Mouse (Mus musculus) heart, postnatal 14 days (tissue): ENCODE measurements around the gene Jkamp. TPM values are rescaled to one million over a fixed set of nuclear protein-coding genes. Genes with fewer than 3 reads are reported as not detected.
"Not testable (repeated sequence)": the region's sequence is repeated elsewhere in the genome, so short reads cannot be mapped to it uniquely, and the experiment has no call there.

Source experiments
- DNase-seq, 2 experiments: peaks; one replicate each; pipeline ENCODE4 v3.0.0; 2021 to 2022
- intact Hi-C: fragments of 180-260 bp; cut with DNase I; formaldehyde crosslinking; loops from one replicate; pipeline ENCODE4 v1.15.1; 2025
- long read RNA-seq, 2 experiments: library from polyadenylated mRNA; stranded (forward); transcript quantifications; one replicate each; pipeline ENCODE4 v2.0.0; 2021
- total RNA-seq, 2 experiments: library from RNA; stranded (reverse); gene quantifications; 2 replicates each; pipeline ENCODE4 v1.2.3; 2021

The Jkamp gene
- total RNA-seq, result 10 to 100 TPM; 24.5 to 26.4 TPM
- long read RNA-seq, experiment 1, transcript Jkamp-202 (7 exons, 1,874 nt), result minor isoform, 14 of 57 reads
- long read RNA-seq, experiment 1, transcript Jkamp-201 (7 exons, 1,292 nt), result major isoform, 37 of 57 reads
- long read RNA-seq, experiment 1, partial matches to known transcripts, result 2 of 57 reads
- long read RNA-seq, experiment 1, other reads (novel, unspliced or antisense), result 4 of 57 reads
- long read RNA-seq, experiment 2, transcript Jkamp-201 (7 exons, 1,292 nt), result major isoform, 33 of 51 reads
- long read RNA-seq, experiment 2, transcript Jkamp-202 (7 exons, 1,874 nt), result minor isoform, 14 of 51 reads
- long read RNA-seq, experiment 2, partial matches to known transcripts, result 2 of 51 reads
- long read RNA-seq, experiment 2, other reads (novel, unspliced or antisense), result 2 of 51 reads

DNA sequence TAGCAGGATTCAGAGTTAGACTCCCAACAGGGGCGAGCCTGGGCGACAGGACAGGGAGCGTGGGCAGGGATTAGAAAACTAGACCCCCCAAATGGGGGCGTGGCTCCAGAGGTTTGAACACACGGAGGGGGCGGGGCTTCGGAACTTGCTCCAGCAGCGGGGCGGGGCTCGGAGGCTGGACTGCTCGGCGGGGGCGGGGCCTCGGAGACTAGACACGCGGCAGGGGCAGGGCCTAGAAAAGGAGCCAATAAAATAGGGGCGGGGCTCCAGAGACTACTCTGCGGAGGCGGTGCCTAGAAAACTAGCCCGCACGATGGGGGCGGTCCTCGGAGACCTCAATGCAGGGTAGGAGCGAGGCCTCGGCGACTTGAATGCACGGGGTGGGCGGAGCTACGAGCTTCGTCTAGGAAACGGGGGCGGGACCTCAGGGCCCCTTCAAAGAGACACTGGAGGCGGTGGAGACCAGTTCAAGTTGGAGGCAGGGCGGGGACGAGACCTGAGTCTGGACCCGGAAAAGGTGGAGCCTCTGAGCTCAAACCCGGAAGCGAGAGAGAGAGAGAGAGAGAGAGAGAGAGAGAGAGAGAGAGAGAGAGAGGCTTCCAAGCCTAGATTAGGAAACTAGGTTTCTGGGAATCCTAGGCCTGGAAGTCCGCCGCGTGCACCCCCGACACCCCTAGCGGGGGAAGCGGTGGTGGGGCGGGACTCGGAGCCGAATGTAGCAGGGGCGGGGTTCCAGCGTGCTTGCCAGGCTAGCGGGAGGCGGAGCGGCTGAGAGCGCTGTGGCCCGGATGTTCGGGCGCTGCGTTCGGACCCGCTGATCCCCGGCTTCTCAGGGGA is at the start of gene Jkamp, which contains the start of gene L3hypdh:
Gene Jkamp (plus strand): TSS at position 261 of the 837 bp plus-strand sequence.
Gene L3hypdh (minus strand): TSS at position 111 of the 837 bp plus-strand sequence.
- intact Hi-C loops, result loop anchor here (10.0 kb wide), 1 partner anchor 449 kb away; the partner anchor contains the start of gene Pcnx4
- peak; percentile 99 to 100 for DNase-seq

DNA sequence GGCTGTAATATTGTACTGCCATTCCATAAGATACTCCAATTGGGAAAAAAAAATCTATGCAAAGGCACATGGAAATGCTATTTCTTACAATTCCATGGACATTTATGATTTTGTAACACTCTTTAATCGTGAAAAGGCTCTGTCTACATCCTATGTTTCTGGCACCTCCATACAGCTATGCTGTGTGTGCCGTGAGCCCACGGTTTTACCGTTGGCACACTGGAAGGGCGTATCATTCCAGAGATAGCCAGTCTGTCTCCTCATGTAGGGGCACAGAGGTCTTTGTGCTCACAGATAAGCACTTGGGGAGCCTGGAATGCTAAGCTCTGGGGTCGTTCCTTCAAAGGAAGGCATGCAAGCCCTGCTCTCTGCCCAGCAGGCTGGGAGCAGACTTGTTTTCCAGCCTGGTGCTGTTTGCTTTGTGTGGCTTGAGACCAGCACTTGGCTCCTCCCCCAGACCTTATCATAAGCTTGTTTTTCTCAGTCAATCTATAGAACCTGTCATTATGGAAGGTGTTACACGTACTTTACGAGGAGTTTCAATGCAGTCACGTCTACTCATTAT is 49.2 kb upstream of the Jkamp start:
- no peak for DNase-seq
- intact Hi-C loops, result loop anchor here (5.0 kb wide), 1 partner anchor 59 kb away; no protein-coding TSS in a partner anchor

DNA sequence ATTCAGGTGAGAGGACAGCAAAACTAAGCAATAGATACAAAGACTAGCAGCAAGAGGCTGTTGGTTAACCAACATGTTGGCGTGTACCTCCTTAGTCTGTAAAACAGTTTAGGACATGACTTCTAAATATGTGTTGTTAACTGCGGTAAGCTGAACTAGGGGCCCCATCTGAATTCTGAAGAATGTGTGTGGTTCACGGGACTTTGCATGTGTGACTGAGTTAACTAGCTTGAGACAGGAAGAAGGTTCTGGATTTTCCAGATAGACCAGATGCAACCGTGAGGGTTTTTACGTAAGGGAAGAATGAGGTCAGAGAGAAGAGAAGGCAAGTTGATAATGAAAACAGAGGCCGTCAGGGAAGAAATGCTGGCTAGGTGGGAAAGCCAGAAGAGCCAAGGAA is 48.3 kb upstream of the Jkamp start:
- no peak for DNase-seq
- intact Hi-C loops, result loop anchor here (5.0 kb wide), 1 partner anchor 60 kb away; no protein-coding TSS in a partner anchor

DNA sequence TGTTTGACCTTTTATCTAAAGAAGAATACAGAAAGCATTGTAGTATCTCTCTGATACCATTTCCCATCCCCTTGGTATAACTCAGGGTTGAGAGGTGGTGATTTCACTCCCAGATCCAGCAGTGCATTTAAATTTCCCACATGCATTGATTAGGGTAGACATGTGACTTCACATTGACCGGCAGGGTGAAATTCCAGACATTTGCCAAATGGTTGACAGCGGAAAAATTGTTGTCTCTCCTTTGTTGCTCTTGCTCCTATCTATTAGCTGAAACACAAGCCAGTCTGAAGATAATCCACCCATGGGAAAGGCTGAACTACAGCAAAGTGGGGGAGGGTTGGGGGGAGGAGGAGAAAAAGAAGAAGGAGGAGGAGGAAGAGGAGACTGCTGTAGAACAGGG is 46.5 kb upstream of the Jkamp start:
- no peak for DNase-seq
- intact Hi-C loops, result loop anchor here (5.0 kb wide), 1 partner anchor 62 kb away; no protein-coding TSS in a partner anchor

DNA sequence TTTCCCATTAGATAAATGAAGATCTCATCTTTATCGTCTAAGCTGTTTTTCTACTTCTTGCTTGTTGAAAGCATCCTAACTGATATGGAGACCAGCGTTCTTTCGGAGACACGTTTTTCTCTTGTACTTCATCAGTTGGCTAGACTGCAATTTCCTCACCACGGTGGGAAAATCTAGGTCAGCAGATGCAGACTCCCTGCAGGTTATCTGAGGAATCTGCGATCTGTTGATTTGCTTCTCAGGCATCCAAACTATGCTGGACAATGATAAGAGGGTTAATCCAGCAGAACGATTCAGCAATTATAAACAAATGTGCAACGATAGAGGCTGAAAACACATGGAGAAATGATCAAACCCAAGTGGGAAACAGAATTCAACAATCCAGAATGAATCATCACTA is 45.9 kb upstream of the Jkamp start:
- no peak for DNase-seq
- intact Hi-C loops, result loop anchor here (5.0 kb wide), 1 partner anchor 62 kb away; no protein-coding TSS in a partner anchor

DNA sequence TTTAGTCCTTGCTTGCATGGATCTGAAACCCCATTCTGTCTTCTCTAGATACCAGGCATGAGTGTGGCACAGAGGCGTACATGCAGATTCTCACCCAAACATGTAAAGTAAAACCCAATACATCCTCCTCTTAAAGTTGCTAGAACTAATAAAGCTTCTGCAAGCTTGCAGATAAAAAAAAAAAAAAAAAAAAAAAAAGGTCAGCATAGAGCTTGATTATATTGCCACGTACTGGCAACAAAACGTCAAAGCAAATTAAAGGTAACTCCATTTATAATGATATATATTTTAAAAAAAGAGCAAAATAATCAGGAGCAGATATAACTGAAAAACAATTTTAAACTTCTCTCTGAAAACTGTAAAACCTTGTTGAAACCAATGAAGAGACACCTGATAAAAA is 44.2 kb upstream of the Jkamp start:
- DNase-seq, result no peak
- intact Hi-C loops, result no loop called here

DNA sequence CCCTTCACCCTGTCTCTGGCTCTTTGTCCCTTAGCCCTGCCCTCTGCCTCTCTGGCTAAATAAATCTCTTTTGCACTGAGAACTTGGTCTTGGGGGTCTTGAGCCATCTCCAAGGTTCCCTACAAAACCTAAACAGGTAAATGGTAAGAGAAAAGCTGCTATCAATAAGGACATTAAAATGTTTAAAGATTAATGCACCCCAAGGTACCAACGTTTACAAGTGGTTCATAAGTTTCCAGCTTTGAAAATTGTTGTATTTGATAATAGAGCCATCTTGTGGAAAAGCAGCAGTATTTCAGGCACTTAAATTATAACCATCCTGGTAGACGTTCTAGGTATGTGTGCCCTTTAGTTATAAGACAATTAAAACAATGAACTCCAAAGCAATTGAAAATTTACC is 37.9 kb upstream of the Jkamp start:
- intact Hi-C loops, result loop anchor here (1.0 kb wide), 1 partner anchor 279 kb away; no protein-coding TSS in a partner anchor
- no peak for DNase-seq

DNA sequence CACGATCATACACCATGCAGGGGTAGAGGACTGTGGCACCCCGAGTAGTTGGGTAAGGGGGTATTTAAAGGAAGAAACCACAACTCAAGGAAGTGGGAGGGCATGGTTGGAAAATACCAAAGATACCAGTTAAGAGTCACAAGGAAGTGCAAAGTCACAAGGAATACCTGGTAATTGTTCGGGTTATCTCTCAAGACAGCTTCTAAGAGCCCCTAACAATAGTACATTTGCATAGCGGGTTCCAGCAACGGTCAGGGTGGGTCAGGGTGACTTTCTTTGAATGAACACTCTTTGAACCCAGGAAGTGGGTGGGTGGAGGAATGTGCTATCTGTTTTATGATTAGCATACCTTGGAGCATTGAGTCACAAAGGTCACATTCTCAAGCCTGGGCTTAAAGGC is 35.2 kb upstream of the Jkamp start:
- intact Hi-C loops, DNase-seq: not testable (repeated sequence)

DNA sequence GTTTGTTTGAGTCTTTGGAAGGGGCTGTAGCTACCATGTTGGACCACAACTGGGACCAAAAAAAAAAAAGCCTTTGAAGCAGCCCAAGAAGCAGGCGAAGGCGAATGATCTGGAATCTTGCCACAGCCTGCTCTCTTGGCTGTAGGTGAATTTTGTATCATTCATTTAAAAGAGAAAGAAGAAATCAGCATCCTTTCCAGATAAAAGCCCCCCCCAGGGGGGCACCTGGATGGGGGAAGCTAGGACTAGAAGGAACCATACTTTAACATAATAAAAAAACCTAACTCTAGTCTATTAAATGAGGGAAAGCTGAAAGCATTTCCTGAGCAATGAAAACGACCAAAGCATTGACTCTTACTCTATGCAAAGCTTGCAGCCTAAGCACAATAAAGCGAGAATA is 34.6 kb upstream of the Jkamp start:
- intact Hi-C loops, result no loop called here
- no peak for DNase-seq

DNA sequence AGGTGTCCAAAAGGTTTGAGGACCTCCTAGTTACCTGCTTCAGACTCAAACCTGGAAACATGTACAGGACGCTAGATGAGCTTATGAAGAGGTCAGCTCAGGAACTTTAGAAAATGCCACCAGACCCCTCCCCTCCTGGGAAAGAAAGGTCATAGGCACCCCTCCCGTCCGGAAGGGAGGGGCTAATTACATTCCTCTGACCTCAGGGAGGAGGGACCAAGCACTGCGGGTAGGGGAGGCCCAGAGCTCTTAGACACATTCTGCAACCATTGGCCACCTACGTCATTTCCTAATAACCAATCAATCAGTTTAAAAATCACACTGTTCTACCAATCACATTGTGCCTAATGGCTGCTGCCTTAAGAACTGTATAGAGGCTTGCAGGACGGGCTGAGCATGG is 32.8 kb upstream of the Jkamp start:
- intact Hi-C loops, result no loop called here

DNA sequence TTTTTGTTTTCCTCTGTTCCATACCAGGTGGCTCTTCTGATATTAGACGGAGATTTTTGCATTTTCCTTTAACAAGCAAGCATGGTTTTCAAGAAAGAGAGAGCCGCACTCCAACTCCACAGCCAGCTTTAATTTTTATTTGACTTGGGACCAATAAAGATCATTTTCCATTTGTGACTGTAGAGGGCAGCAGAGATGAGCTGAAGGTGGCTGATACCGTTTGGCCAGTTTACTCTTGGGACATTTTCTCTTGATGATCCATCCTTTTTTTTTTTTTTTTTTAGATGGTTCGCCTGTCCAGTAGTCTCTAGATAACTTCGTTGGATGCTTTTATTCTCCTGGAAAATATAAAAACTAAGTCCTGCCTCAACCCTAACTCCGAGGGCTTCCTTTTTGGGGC is 32.1 kb upstream of the Jkamp start:
- intact Hi-C loops, result no loop called here
- peak in 1 of 2 experiments; percentile 31 for DNase-seq

More for the DNA sequence above, 32.8 kb upstream of the Jkamp start:
- no peak for DNase-seq

DNA sequence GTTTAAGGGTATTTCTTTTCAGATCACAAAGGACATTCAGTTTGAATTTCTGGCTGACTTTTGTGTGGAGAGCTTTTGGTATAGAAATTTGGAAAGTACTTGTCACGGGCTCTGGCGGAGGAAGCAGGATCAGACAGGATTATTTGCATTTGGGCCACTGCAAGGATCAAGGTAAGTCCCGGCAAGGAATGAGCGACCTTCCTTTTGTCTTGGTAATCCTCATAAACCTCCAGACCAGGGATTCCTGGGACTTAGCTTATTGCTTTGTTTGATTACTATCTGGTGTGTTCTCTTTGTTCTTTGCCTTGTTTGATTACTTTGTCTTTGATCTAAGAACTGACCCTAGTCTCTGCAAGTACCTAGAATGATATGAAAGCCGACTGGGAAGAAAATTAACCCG is 31.5 kb upstream of the Jkamp start:
- intact Hi-C loops, result no loop called here
- no peak for DNase-seq

DNA sequence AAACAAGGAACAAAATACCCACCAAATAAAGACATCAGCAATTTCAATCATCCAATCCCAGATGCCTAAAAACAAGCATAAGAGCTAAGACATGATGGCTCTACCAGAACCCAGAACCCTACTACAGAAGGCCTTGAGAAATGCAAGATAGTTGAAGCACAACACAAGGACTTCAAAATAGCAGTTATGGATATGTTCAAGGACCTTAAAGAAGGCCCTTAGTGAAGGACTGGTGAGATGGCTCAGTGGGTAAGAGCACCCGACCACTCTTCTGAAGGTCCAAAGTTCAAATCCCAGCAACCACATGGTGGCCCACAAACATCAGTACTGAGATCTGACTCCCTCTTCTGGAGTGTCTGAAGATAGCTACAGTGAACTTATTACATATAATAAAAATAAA is 27.6 kb upstream of the Jkamp start:
- intact Hi-C loops, result no loop called here
- DNase-seq, result no peak

DNA sequence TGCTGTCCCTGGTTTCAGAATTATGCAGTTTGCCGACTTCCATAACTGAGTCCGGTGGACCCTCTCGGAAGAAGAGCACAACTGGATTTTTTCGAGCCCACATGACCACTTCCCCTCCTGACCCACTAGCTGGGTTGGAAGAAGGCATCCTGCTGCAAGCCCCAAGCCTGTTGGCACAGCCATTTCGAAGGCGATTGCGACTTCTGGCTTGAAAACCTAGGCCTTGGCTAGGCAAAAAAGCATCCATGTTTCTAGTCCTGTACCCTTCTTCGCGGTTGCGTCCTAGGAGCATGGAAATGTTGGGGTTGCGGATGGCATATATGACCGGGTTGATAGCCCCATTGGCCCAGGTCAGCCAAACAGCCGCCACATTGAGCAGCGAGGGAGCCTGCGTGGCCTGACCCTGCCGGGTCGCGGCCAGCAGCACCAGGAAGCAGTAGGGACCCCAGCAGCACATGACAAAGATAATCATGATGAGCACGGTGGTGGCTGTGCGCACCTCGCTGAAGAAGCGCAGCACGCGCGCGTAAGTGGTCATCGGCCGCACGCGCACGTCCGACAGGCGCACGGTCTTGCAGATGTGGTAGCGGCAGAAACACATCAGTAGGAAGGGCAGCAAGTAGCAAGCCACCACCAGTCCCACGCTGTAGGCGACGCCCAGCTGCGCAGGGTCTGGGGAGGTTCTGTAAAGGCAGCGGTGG is 15.6 kb upstream of the Jkamp start:
- no peak for DNase-seq
- intact Hi-C loops, result no loop called here

DNA sequence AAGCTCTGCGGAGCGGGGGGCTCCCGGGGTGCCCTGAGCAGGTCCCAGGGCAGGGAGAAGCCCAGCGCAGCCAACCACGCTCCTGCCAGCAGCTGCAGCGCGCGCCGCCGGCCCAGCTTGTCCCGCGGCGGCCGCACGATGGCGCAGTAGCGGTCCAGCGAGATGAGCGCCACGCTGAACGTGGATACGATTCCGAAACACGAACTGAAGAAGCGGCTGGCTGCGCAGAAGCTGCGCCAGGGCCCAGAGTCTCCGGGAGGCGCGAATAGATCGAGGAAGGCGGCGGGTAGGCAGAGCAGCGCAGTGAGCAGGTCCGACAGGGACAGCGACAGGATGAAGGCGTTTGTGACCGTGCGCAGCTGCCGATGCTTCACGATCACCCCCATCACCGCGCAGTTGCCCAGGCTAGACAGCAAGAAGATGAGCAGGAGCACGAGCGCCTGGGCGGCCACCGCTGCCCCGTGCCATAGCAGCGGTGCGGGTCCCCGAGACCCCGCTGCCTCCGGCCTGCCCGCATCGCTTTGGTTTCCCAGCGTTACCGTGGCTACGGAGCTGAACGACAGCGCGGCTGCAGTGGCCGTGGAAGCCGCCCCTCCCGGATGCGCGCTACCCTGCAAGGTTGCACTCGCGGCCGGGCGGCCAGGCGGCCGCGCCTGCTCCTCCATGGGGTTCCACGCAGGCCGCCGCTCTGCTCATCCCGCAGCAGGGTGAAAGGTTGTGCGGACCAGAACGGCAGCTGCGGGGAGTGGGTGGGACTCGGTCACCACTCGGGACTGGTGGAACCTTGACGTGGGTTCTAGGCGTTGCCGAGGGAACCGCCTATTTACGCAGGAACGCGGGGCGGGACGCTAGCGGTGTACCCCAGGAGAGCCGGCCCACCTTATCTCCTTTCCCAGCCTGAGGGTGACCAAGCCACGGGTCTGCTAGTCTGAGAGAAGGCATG is 14.8 kb upstream of the Jkamp start, which contains the start of gene Gpr135:
Gene Gpr135 (minus strand): TSS at position 799 of the 943 bp plus-strand sequence.
- intact Hi-C loops, result no loop called here
- DNase-seq, result peak; percentile 89 to 90

DNA sequence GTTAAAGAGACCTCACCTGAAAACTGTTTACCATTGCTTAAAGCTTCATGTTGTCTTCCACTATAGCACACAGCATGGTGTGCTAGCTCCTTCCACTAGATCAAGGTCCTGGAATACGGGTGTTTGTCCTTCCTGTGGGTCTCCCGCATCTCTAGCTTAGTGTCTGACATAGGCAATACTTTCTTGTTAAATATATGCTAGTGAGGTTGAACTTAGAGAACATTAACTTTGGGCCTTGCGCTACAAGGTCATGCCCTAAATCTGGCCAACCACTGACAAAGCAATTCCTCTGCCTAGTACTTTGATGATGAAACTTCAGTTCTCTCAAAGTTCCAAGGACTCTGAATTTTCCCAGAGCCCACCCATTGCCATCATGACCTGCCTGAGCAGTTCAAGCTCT is 7.1 kb upstream of the Jkamp start:
- intact Hi-C loops, result no loop called here
- no peak for DNase-seq

DNA sequence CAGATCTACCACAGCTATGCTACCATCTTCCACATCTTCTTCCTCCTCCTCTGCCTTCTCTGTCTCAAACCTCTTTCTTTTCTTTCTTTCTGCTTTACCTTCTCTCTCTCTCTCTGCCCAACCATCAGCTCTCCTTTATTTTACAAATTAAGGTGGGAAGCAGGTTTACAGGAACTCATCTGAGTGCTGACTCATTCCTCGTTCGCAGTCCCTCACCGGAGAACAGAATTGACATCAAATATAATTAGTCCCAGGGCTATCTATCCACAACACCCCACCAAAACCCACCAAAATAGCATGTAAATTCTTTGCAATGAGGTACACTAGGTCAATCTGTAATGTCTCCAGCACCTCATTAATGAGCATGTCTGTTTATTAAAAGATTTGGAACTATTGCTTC is 3.4 kb upstream of the Jkamp start:
- DNase-seq, result no peak
- intact Hi-C loops, result loop anchor here (10.0 kb wide), 1 partner anchor 453 kb away; the partner anchor contains the start of gene Pcnx4

DNA sequence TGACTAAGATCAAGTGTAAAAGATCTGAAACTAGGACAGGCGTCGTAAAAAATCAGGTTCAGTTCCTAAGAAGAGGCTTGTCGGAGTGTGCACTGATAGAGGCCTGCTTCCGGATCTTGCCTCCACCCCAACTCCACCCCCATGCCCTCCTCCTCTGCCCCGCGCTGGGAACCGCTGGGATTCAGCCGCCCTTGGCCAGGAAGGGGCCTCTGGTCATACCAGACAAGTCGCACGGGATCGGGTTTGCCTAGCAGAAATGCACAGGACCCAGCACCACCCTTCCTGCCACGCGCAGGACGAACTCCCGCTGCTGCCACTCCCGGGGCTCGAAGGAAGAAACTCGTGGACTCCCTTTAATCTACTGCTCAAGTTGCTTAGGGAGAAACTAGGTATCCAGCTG is 3.0 kb upstream of the Jkamp start:
- peak; percentile 15 to 41 for DNase-seq
- intact Hi-C loops, result loop anchor here (10.0 kb wide), 1 partner anchor 452 kb away; the partner anchor contains the start of gene Pcnx4

DNA sequence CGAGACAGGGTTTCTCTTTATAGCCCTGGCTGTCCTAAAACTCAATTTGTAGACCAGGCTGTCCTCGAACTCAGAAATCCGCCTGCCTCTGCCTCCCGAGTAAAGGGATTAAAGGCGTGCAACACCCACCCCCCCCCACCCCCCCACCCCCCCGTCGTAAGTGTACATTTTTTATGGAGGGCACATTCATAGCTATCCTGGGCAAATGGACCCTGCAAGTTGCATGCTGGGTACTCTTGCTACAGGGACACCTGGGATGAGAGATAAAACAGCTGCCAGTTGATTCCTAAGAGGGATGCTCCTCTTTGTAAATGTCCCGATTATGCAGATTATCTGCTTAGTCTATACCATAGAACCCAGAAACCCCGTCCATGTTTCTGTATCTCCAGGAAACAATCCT is 2.1 kb upstream of the Jkamp start:
- intact Hi-C loops, result loop anchor here (10.0 kb wide), 1 partner anchor 452 kb away; the partner anchor contains the start of gene Pcnx4
- no peak for DNase-seq
